Mouse (Mus musculus) hindbrain, embryonic 14.5 days (tissue): ENCODE data around the gene 4930524B15Rik. TPM values are rescaled to one million over a fixed set of nuclear protein-coding genes. Genes with fewer than 3 reads are reported as not detected.
A peak's percentile ranks its signal among the peaks of the same experiment; 100 is the strongest.

Experiments
- ATAC-seq: fragments of 200-750 bp; cut with Nextera tagmentation; 2 replicates; pipeline ENCODE4 v1.8.0; 2017; ENCODE audit warnings: moderate number of reproducible peaks, mild to moderate bottlenecking, moderate TSS enrichment, moderate library complexity; ENCODE audit not compliant: low FRiP score
- DNase-seq: peaks from one replicate; pipeline ENCODE4 v3.0.0-alpha.2; 2015; ENCODE audit warnings: low spot score
- H3K27ac ChIP-seq: fragments of 300-500 bp; sonication (generic); 2 replicates; pipeline ENCODE4 v1.5.1; 2014; ENCODE audit warnings: mild to moderate bottlenecking, moderate library complexity
- H3K27me3 ChIP-seq: fragments of 300-500 bp; sonication (generic); 2 replicates; pipeline ENCODE4 v1.6.1; 2014; ENCODE audit warnings: mild to moderate bottlenecking, low read length, mixed read lengths; ENCODE audit not compliant: control insufficient read depth, insufficient read depth
- H3K36me3 ChIP-seq: fragments of 300-500 bp; sonication (generic); replicated peaks from 2 replicates; pipeline ENCODE4 v1.6.1; 2014; ENCODE audit not compliant: control insufficient read depth, insufficient read depth
- H3K4me1 ChIP-seq: fragments of 300-500 bp; sonication (generic); replicated peaks from 2 replicates; pipeline ENCODE4 v1.6.1; 2014; ENCODE audit warnings: antibody characterized with exemption, low read length, mixed read lengths; ENCODE audit not compliant: control insufficient read depth, insufficient read depth
- H3K4me2 ChIP-seq: fragments of 300-500 bp; sonication (generic); replicated peaks from 2 replicates; pipeline ENCODE4 v1.6.1; 2014; ENCODE audit warnings: mild to moderate bottlenecking, moderate library complexity
- H3K4me3 ChIP-seq: fragments of 300-500 bp; sonication (generic); replicated peaks from 2 replicates; pipeline ENCODE4 v1.5.1; 2014; ENCODE audit warnings: mild to moderate bottlenecking, low read length
- H3K9ac ChIP-seq: fragments of 300-500 bp; sonication (generic); 2 replicates; pipeline ENCODE4 v1.6.1; 2014
- H3K9me3 ChIP-seq: fragments of 300-500 bp; sonication (generic); 2 replicates; pipeline ENCODE4 v1.6.1; 2016; ENCODE audit warnings: low read length; ENCODE audit not compliant: control insufficient read depth
- WGBS: fragments of 180-500 bp; shearing (Covaris S2); extraction: QIAGEN DNeasy Blood & Tissue Kit; methylation state at CpG from one replicate; pipeline ENCODE4 v1.1.7; 2014; 5-methylcytosine and 5-hydroxymethylcytosine counted together
- polyA plus RNA-seq: library from polyadenylated mRNA; unstranded; fragments of >200 nt; fragmentation: Nextera tagmentation; extraction: Ambion mirVana; gene quantifications from 2 replicates; pipeline ENCODE4 v1.2.1, GENCODE M21; 2014

4930524B15Rik gene
- polyA plus RNA-seq: 0.40 and 0.60 TPM in 2 replicates

DNA sequence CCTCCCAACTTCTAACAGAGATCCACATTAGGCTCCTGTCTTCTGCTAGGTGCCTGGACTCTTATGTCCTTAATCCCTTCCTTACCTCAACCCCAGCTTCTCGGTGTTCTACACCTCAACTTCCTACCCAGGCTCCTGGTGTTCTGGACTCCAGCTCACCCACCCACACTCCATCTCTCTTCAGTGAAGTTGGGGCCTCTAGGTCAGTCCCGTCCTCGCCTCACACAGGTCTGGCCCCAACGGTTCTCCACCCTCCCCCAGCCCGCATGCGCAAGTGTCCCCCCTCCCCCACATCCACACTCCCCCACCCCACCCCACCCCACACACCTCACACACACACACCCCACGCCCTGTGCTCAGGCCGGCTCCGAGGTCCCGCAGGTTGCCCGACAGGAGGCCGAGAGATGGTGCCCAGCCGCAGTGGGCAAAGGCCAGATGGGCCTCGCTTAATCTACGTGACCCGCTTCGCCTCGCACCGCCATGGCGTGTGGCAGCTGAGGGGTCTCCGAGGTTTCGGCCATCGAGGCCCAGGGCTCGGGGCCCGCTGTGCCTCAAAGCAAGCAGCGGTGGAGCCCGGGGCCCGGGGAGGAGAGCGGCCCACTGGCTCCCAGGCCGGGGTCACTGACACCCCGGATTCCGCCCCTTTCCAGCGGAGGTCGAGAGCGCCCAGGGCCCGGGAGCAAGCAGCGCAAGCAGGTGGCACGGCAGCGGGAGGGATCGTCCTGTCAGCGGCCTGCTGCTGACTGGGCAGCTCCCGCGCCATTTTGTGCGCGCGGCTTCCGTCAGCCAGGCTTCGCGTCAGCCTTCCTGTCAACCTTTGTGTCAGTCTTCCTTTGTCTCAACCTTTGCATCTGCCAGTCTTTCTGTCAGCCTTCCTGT is at the start of gene 4930524B15Rik:
4930524B15Rik (plus strand) TSS at position 337 of the 879 bp plus-strand sequence.
- Histone ChIP-seq H3K4me2 (peak within 1 kb of the TSS; percentile 57), H3K9ac (peak within 1 kb of the TSS; percentile 61), H3K27me3 (no peaks in the 10 kb centered on the region), H3K27ac (no peak within 1 kb of the TSS), H3K4me3 (peak within 1 kb of the TSS; percentile 15; the same call in 1 of the 2 replicates), H3K36me3 (no peaks in the 10 kb centered on the region), H3K9me3 (no peaks in the 10 kb centered on the region), H3K4me1 (peaks cover 6% of the 10 kb centered on the region; the same call in 1 of the 2 replicates)
- WGBS: 46% methylated on average over 48 of the region's 49 CpGs
- ATAC-seq: peak; percentile 74
- no peak for DNase-seq

DNA sequence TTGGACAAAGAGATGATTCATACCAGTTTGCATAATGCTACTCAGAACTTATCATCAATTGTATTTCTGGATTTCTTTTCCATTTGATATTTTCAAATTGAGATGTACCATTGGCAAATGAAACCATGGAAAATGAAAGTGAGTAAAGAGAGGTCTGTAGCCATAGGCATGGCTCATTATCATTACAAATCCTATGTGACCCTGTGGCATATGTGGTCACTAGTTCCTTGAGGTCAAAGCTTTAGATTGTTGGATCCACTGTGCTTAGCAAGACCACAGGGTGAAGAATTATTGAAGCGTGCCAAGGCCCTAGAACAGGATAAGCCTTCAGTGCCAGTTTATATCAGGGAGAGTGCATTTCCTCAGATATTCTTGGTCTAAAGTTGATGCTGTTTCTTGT is 47.6 kb upstream of the 4930524B15Rik start:
- no peak overlapping the region for H3K4me2 ChIP-seq
- ATAC-seq (no peak), DNase-seq (no peak)
- no peak overlapping the region for H3K4me3 ChIP-seq
- no peak overlapping the region for H3K27ac ChIP-seq
- H3K36me3 ChIP-seq: peaks cover 14% of the 10 kb centered on the region
- H3K9ac ChIP-seq: no peak overlapping the region
- no peaks in the 10 kb centered on the region for H3K27me3 ChIP-seq
- H3K4me1 ChIP-seq: no peaks in the 10 kb centered on the region
- no peaks in the 10 kb centered on the region for H3K9me3 ChIP-seq
- WGBS: 90% methylated on average over 1 of the region's 1 CpGs

DNA sequence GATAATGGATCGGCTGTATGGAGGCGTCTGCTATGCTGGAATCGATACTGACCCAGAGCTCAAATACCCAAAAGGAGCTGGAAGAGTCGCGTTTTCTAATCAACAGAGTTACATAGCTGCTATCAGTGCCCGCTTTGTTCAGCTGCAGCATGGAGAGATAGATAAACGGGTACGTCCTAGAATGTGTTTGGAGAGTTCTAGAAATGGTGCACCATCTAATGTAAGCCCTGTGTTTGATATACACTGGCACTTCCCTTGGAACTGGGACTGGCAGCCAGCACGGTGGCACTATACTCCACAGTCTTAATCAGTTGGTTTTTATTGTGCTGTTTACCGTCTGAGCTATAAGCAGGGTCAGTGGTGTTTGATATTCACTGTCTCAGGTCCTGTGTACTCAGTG is 35.3 kb upstream of the 4930524B15Rik start:
- Histone ChIP-seq H3K4me2 (no peak overlapping the region), H3K27me3 (no peaks in the 10 kb centered on the region), H3K4me3 (no peak overlapping the region), H3K36me3 (peaks cover 81% of the 10 kb centered on the region), H3K9me3 (no peaks in the 10 kb centered on the region), H3K27ac (no peak overlapping the region), H3K9ac (no peak overlapping the region), H3K4me1 (no peaks in the 10 kb centered on the region)
- no peak for ATAC-seq
- DNase-seq: no peak
- WGBS: 96% methylated on average over 10 of the region's 10 CpGs

- WGBS: 63% methylated on average over 4 of the region's 4 CpGs
- Histone ChIP-seq H3K4me1 (peaks cover 2% of the 10 kb centered on the region), H3K27ac (no peak overlapping the region), H3K9me3 (no peaks in the 10 kb centered on the region), H3K9ac (no peak overlapping the region), H3K4me2 (no peak overlapping the region), H3K27me3 (no peaks in the 10 kb centered on the region), H3K36me3 (peaks cover 48% of the 10 kb centered on the region), H3K4me3 (no peak overlapping the region)
- no peak for DNase-seq
- no peak for ATAC-seq
Observed at GRCm38 (mm10) chr11:31935652-31936051, 29.7 kb upstream of the 4930524B15Rik start.

- no peak for ATAC-seq
- Histone ChIP-seq H3K4me1 (peaks cover 14% of the 10 kb centered on the region), H3K4me3 (no peak overlapping the region), H3K9me3 (no peaks in the 10 kb centered on the region), H3K9ac (no peak overlapping the region), H3K4me2 (no peak overlapping the region), H3K27ac (no peak overlapping the region), H3K27me3 (no peaks in the 10 kb centered on the region), H3K36me3 (peaks cover 34% of the 10 kb centered on the region)
- DNase-seq: no peak
- WGBS: 94% methylated on average over 10 of the region's 10 CpGs
Observed at GRCm38 (mm10) chr11:31936910-31937525, 28.4 kb upstream of the 4930524B15Rik start.

DNA sequence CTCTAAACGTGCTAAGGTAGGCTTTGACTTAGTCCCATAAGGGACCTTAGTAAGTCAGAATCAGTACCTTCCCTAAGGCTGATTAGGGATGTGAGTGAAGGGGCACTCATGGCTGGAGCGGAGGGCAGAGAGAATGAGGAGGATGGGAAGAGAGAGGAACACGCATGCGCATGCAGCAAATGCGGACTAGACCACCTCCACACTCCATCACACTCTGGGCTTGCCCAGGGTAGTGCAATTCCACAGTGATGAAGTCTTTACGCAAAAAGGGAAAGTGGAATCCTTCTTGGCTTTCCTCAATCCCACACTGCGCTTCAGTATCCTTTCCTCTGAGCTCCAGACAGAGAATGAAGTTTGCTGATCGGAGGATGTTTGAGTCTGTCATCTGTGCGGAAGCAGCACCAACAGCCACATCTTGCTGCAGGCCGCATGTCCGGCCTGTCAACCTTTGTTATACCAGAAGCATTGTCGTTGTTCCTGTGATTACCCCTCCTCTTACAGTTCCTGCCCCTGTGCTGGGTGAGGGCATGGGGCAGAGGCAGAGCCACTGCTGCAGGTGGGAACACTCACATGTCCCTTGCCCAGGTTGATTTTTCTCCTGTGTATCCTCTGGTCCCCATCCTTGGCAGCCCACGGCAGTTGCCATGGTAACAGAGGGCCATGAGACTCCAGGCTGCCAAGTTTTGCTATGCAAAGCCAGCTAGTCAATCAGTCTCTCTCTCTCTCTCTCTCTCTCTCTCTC is 24.3 kb upstream of the 4930524B15Rik start:
- H3K27ac ChIP-seq: peak overlapping the region; percentile 86
- H3K9me3 ChIP-seq: no peaks in the 10 kb centered on the region
- peak overlapping the region; percentile 16; the same call in 1 of the 2 replicates for H3K9ac ChIP-seq
- H3K4me3 ChIP-seq: no peak overlapping the region
- WGBS: 60% methylated on average over 13 of the region's 13 CpGs
- DNase-seq (peak; percentile 80), ATAC-seq (peak; percentile 83)
- H3K36me3 ChIP-seq: peaks cover 8% of the 10 kb centered on the region; the same call in 1 of the 2 replicates
- H3K27me3 ChIP-seq: no peaks in the 10 kb centered on the region
- H3K4me1 ChIP-seq: peaks cover 19% of the 10 kb centered on the region
- peak overlapping the region; percentile 27 for H3K4me2 ChIP-seq

DNA sequence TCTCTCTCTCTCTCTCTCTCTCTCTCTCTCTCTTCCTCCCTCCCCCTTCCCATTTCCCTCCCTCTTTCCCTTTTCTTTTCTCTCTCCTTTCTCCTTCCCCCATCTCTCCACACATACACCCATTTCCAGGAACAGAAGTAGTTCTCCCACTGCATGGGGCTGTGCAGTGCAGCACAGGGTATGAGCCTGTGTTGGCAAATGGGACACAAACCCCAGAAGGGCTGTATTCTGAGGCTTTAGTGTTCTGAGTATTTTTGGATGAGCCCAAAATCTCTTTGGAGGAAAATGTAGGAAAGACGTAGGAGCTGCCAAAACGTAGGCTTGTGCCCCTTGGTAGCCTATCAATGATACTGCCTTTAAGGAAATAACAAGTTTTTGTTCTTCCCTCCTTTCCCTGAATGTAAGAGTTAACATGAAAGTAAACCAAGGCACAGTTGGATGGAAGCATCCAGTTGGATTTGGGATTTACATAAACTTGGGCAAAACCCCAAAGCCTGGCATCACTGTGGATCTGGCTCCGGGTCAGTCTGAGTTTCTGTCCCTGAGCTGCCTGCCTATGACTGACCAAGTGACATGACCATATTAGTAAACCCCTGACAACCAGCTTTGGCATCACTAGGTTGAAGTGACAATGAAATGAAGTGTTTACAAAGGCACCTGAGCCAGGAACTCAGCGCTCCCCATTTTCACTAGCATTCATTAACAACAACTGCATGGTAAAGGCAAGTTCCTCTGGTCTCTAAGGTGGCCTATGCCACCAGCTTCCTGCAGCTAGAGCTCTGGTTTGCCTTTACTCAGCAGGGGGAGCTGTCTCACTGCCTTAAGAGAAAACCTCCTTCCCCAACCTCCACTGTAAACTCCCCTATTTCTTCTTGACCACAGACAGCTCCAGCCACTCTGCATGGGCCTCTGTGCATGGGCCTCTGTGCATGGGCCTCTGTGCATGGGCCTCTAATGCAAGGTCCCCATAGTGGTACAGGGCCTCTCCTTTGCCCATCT is 23.5 kb upstream of the 4930524B15Rik start:
- Histone ChIP-seq H3K4me3 (no peak overlapping the region), H3K27me3 (no peaks in the 10 kb centered on the region), H3K9ac (no peak overlapping the region), H3K27ac (peak overlapping the region; percentile 20), H3K36me3 (peaks cover 5% of the 10 kb centered on the region; the same call in 1 of the 2 replicates), H3K4me1 (peaks cover 19% of the 10 kb centered on the region), H3K9me3 (no peaks in the 10 kb centered on the region), H3K4me2 (no peak overlapping the region)
- 80% methylated on average over 4 of the region's 4 CpGs for WGBS
- DNase-seq (no peak), ATAC-seq (peak; percentile 56; the same call in 1 of the 2 replicates)

- no peak overlapping the region for H3K27ac ChIP-seq
- no peak for DNase-seq
- no peak overlapping the region for H3K4me3 ChIP-seq
- no peaks in the 10 kb centered on the region for H3K36me3 ChIP-seq
- H3K27me3 ChIP-seq: no peaks in the 10 kb centered on the region
- no peak overlapping the region for H3K9ac ChIP-seq
- 85% methylated on average over 3 of the region's 3 CpGs for WGBS
- H3K9me3 ChIP-seq: no peaks in the 10 kb centered on the region
- peaks cover 25% of the 10 kb centered on the region for H3K4me1 ChIP-seq
- no peak overlapping the region for H3K4me2 ChIP-seq
- ATAC-seq: no peak
Observed at GRCm38 (mm10) chr11:31945471-31945870, 19.9 kb upstream of the 4930524B15Rik start.
